Mouse (Mus musculus) megakaryocyte-erythroid progenitor cell, adult 5-6 weeks (primary cell): ENCODE measurements around the gene Ift74. TPM values are rescaled to one million over a fixed set of nuclear protein-coding genes. Genes with fewer than 3 reads are reported as not detected.
"Not testable (repeated sequence)": the region's sequence is repeated elsewhere in the genome, so short reads cannot be mapped to it uniquely, and the experiment has no call there.

Experiments used
- ATAC-seq: replicated peaks from 2 replicates; pipeline ENCODE4 v1.8.0; 2016; ENCODE audit warnings: mild to moderate bottlenecking, inconsistent platforms; ENCODE audit not compliant: severe bottlenecking, poor library complexity, low FRiP score, low TSS enrichment
- total RNA-seq, 2 experiments: library from RNA; stranded (forward) in 1 of 2; stranded (reverse) in 1 of 2; fragments of 200-1000, 215-1000 nt in 1 of 2; fragments of >200 nt in 1 of 2; fragmentation: Nextera tagmentation in 1 of 2; gene quantifications; 2 replicates each; pipeline ENCODE4 v1.2.3; 2014 to 2017

The Ift74 gene
- total RNA-seq, 2 experiments from 2014 or later = 6.9 to 20.9 TPM

DNA sequence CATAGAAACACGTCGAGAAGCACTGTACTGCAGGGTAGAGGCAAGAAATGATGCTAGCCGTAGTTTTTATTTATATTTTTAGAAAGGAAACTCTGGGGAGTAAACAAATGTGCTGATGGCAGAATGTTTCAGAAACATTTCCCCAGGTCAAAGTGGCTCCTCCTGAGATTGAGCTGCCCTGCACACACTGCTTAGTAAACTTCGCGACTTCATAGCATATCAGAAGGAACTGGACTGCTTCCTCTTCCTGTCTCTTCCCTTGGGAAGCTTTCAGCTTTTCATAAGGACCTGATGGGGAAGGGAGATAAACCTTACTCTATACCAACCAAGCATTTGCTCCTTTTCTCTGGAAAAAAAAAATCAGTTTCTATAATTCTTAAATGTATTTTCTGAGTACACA lies 69.0 kb downstream of the Ift74 start:
- no peak for ATAC-seq

DNA sequence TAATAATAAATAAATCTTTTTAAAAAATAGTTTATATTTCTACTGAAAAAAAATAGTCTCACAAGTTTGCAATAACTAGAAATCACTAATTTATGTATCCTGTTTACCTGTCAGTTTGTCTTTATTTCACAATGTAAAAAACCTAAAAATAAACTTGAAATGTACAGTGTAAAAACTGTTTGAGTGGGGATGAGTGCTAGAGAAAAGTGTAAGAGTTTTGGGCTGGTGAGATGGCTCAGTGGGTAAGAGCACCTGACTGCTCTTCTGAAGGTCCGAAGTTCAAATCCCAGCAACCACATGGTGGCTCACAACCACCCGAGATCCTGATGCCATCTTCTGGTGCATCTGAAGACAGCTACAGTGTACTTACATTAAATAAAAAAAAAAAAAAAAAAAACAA lies 75.5 kb downstream of the Ift74 start:
- not testable (repeated sequence) for ATAC-seq

DNA sequence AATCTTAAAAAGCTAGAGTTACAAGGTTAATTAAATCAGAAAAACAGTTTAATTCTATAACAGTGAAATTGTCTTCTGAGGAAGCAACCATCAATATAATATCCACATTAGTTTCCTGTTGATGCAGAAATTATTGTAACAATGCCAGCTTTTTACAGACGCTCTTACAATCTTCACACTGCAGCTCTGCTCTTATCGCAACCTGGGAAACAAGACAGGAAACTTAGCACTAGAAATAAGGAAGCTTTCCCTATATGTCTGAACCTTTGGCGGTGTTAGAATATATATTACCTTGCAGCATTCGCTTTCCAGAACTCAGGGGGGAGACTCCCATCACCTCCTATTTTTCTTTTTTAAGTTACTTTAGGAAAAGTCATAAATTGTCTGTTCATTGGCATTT lies 76.8 kb downstream of the Ift74 start:
- ATAC-seq = peak; percentile 85

DNA sequence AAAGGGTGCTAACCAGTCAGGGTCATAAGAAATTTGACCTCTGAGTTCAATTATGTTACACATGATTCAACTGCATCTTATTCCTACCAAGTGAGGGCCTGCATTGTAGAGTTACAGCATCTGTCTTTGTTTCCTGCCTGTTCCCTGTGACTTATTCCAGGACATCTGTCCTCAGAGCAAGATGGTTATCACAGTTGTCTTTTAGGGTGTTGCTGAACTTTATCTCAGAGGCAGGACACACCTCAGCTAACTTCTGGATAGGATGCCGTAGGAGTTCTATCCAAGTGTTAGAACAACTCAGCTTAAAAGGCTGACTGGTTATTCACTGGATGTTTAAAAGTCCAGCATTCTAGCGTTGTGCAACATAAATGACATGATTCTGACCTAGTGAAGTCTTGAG lies 77.9 kb downstream of the Ift74 start:
- peak; percentile 60 for ATAC-seq

DNA sequence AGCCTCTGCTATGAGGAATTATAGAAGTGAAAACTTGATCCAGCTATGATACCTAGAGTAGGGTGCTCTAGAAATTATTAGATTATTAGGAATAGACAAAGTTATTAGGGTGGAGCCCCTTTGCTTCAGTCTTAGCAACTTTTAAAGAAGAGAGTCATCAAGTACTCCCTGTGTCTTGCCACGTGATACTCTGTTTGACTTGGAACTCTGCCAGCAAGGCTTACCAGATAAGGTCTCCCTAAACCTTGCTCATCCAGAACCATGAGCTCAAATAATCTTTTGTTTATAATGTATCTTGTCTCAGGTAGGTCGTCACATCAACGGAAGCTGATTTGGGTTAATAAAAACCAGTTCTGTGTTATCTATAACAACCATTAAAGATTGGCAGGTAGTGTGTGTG lies 82.1 kb downstream of the Ift74 start:
- ATAC-seq = no peak

DNA sequence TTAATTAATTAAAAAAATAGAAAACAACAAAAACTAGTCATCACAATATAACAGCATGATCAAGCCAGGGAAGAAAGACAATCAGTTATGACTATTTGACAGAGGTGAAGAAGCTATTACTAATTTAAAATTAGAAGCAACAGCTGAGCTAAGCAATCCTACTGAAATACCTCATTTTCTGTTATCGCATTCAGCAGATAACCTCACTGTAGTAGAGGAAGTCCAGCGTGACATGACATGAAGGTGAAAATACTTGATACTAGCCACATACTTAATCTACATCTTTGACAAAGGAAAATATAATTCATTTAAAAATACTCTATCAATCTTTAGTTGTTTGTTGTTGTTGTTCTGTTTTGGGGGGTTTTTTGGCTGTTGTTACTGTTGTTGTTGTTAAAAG lies 96.7 kb downstream of the Ift74 start:
- ATAC-seq = peak; percentile 86

DNA sequence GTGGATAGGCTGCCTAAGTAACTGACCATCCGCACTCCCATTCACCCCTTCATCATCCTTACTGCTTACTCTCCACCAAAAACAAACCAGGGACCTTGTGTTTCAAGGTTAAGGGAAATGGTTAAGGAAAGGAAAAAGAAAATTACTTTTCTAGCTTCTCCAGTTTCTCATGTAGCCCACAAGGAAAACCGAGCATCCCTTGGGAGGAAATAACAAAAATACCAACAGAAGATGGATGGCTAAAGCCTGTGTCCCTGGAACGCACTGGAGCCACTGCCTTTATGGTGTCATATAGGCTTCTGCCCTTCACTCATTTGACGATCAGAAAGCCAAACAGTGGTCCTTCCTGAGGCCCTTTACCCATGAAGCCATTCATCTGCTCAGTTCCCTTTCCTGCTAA lies 97.1 kb downstream of the Ift74 start:
- no peak for ATAC-seq

DNA sequence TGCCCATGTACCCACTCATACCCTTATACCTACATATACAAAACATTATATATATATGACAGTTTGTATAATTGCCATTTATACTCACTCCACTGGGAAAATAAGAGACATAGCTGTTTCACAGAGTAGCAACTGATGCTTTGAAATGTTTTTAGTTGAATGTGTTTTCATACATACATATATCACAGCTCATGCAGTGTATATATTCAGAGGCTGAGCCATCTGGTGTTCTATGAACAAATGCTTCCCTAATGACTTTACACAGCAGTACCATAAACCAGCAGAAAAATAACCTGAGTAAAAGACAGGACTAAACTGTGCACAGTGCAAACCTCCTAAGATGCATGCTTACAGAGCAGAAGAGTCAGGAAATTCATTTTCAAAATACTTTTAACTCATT lies 99.5 kb downstream of the Ift74 start:
- no peak for ATAC-seq

DNA sequence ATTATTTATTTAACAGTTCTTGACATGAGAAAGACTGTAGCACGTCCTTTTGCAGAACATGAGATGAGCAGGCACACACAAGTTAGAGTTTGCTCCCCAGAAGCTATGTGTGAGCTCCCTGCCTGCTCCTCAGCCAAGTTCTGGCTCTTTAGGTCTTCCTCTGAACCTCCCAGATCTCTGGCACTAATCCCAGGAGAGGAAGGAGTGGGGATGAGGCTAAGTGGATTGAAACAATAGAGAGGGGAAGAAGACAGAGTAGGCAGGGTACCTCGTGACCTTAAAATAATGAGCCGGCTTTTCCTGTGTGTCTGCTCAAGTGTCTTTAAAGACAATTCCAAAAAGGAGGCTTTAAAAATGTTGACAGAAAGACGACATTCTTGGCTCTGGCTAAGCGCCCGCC lies 100.9 kb downstream of the Ift74 start:
- ATAC-seq = no peak

DNA sequence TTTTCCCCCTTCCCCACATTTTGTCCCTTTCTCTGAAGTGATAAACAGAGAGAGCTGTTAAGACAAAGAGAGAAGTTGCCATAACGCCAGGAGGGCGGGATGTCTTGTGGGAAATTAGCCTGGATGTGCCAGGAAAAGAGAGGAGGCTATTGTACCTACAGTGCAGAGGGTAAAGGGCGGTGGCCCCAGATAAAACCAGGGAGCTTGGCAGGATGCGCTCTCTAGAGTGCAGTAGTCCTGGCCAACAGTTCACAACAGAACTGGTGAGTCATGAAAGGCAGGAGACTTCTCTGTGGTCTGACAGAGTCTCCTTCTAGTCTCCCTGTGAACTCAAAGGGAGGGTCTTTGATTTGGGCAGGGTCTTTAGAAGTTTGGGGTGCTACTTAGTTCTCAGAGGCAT lies 111.5 kb downstream of the Ift74 start:
- peak; percentile 50; the same call in 1 of the 2 replicates for ATAC-seq

DNA sequence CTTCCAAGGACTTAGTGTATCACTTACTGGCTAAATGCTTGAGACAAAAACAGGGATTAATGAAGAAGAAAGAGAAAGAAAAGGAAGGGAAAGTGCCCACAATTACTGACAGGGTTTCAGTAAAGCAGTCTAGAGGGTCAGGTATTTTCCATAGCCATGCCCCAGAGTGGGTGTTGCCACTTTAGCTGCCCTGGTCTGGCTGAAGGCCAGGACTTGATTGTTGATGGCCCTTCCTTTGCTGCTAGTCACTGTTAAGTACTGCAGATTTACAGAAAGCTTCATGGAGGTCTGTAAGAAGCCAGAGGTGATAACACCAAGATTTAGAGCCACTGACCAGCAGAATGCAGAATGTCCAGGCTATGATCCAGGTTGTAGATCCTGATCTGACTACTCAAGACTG lies 118.4 kb downstream of the Ift74 start:
- peak; percentile 47; the same call in 1 of the 2 replicates for ATAC-seq

DNA sequence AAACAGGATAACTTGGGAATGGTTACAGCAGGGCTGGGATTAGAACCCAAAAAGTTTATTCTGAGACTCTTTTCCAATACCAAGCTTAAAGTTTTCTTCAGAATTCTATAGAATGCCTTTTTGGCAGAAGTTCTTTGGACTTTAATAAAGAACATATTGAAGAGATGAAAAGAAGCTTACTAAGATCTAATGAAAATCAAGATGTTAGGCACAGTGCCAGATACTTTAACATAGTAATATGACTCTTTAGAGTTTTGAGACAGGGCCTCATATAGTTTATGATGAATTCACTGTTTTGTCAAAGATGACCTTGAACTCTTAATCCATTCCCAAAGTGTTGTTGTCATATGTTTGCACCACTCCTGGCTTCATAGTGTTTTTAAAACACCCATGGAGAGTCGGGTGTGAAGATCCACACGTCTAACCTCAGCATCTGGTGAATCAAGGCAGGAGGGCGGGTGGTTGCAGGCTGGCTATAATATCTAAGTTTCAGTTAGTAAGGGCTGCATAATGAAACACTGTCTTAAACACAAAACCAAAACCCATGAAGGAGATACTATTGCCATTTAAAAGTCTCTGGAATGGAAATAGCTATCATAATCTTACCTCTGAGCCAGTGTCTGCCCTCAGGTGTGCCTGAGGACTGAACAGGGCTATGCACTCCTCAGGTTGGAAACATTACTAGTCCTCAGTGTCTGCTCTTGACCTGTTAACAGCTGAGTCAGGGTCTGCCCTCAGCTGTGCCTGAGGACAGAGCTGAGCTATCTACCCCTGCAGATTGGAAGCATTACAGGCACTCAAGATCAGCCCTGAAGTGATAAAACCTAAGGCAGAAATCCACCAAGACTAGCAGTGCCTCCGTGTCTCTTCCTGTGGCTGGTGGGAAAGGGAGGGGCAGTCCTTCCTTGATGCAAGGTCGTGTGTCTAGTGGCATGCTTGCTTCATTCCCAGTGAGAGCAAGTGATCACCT lies 123.3 kb downstream of the Ift74 start:
- ATAC-seq = peak; percentile 54

DNA sequence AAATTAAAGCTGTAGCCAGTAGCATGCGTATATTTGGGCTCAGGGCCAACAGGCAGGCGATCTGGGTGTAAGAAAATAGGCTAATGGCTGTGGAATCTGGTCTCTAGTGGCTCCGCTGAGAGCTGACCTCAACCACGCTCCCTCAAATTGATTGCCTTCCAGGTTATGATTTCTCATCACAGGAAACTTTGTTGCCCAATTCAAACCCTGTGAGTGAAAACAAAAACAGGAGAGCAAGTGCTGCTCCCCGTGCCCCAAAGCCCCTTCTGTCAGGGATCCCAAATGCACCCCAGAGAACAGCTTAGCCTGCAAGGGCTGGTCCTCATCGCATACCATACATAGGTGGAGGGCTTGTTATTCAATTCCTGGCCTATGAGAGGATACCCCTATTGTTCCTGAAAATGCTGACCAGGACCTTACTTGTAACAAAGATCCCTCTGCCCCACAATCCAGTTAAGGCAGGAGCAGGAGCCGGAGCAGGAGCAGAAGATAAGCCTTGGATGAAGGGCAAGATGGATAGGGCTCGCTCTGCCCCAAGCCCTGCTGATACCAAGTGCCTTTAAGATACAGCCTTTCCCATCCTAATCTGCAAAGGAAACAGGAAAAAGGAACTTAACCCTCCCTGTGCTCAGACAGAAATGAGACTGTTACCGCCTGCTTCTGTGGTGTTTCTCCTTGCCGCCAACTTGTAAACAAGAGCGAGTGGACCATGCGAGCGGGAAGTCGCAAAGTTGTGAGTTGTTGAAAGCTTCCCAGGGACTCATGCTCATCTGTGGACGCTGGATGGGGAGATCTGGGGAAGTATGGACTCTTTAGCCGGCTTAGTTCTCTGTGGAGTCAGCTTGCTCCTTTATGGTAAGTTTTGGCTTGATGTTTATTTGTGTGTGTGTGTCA lies 124.8 kb downstream of the Ift74 start, which contains the start of gene Tek:
TSS of gene Tek (plus strand) at position 452 of the 894 bp plus-strand sequence.
- ATAC-seq = peak; percentile 70

DNA sequence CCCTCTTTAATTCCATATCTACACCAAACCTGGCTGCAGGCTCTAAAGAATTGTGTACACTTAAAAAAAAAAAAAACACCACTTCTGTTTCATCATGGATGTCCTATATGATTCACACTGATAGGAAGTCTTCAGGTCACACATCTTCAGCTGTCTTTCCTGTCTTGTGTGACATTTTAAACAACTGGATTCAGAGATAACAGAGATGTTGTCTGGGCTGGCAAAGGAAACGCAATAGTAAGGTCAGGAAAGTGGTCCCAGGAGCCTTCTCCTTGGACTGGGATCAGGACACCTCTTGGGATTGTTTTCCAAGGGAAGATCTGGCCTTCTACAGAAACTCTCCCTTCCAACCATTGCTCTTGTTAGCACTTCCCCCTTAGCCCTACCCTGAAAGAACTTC lies 127.5 kb downstream of the Ift74 start:
- ATAC-seq = no peak

Other genes with a start within 250 kb of the Ift74 start
- gene Gm10306, start 57.9 kb upstream of the Ift74 start, total RNA-seq (2014; fragmentation: Nextera tagmentation) = not detected in 2 replicates
- gene Gm10306, start 57.9 kb upstream of the Ift74 start, total RNA-seq (2017) = not detected in 2 replicates
- gene Caap1, start 57.7 kb upstream of the Ift74 start, total RNA-seq (2014; fragmentation: Nextera tagmentation) = 15.3 and 23.8 TPM in 2 replicates
- gene Caap1, start 57.7 kb upstream of the Ift74 start, total RNA-seq (2017) = 29.9 and 34.4 TPM in 2 replicates
- gene Plaa, start 11.2 kb upstream of the Ift74 start, total RNA-seq (2014; fragmentation: Nextera tagmentation) = 53.9 and 74.0 TPM in 2 replicates
- 131 and 154 TPM in 2 replicates for gene Plaa, start 11.2 kb upstream of the Ift74 start, total RNA-seq (2017)
- gene Lrrc19, start 35.7 kb downstream of the Ift74 start, total RNA-seq (2014; fragmentation: Nextera tagmentation) = not detected in 2 replicates
- gene Lrrc19, start 35.7 kb downstream of the Ift74 start, total RNA-seq (2017) = not detected in 2 replicates
- 0.46 and 4.6 TPM in 2 replicates for gene Tek, start 124.8 kb downstream of the Ift74 start, total RNA-seq (2014; fragmentation: Nextera tagmentation)
- 2.0 and 9.5 TPM in 2 replicates for gene Tek, start 124.8 kb downstream of the Ift74 start, total RNA-seq (2017)